In genomic region chr17:87915386-87915785, GRCm38 (mm10) we compare ENCODE assay signal across 22 mouse cellular contexts. TPM values are rescaled to one million over a fixed set of nuclear protein-coding genes. Genes with fewer than 3 reads are reported as not detected.
"Had no signal": no experiment of that assay in that cellular context is flagged by ENCODE, and none has a peak within 500 bp of the region (broad histone marks: within the 10 kb centered on the region; RNA-seq: fewer than 3 reads in every experiment).

No protein-coding gene starts in this region.

- H3K4me2 ChIP-seq: lung, embryonic 15.5 days; midbrain, embryonic 11.5 days; neural tube, embryonic 12.5 days; stomach, embryonic 15.5 days had no signal

- H3K36me3 ChIP-seq: lung, embryonic 15.5 days; neural tube, embryonic 12.5 days; stomach, embryonic 15.5 days had no signal

- ATAC-seq: liver, postnatal 0 days; lung, postnatal 0 days; midbrain, embryonic 16.5 days had no signal

- H3K27ac ChIP-seq: lung, embryonic 15.5 days; macrophage; neural tube, embryonic 12.5 days; stomach, embryonic 15.5 days; stomach, postnatal 0 days had no signal

- H3K4me3 ChIP-seq: lung, embryonic 15.5 days; megakaryocyte, embryonic 14.5 days; neural tube, embryonic 12.5 days; stomach, embryonic 15.5 days had no signal

- H3K4me1 ChIP-seq: lung, embryonic 15.5 days; megakaryocyte, embryonic 14.5 days; neural tube, embryonic 12.5 days; stomach, embryonic 15.5 days had no signal

- H3K9ac ChIP-seq: liver, postnatal 0 days; lung, embryonic 15.5 days; neural tube, embryonic 12.5 days; stomach, embryonic 15.5 days had no signal

- H3K27me3 ChIP-seq: lung, embryonic 15.5 days; megakaryocyte, embryonic 14.5 days; neural tube, embryonic 12.5 days; stomach, embryonic 15.5 days had no signal

- H3K9me3 ChIP-seq: lung, embryonic 15.5 days; stomach, embryonic 15.5 days had no signal

- DNase-seq: liver, postnatal 0 days; lung, adult 2 months; lung, postnatal 14 days; lung, postnatal 36 days; midbrain, embryonic 14.5 days; right cerebral cortex, postnatal 14 days; thymus, adult 2 months; thymus, postnatal 36 days had no signal

RNA-seq across cellular contexts. Expression of gene Rpl36-ps4, which starts 5.4 kb away (rescaled TPM):
- total RNA-seq: megakaryocyte progenitor cell, adult 5-6 weeks; neutrophil, adult 5-6 weeks had no signal
- polyA plus RNA-seq: liver, postnatal 0 days; lung, adult 2 months; lung, embryonic 15.5 days; lung, postnatal 0 days; macrophage; midbrain, embryonic 11.5 days; midbrain, embryonic 14.5 days; midbrain, embryonic 16.5 days; neural tube, embryonic 12.5 days; neural tube, embryonic 14.5 days; spleen, adult 2 months; stomach, embryonic 15.5 days; stomach, postnatal 0 days; testis, adult 2 months; thymus, adult 2 months had no signal
